Mouse (Mus musculus): ENCODE data around the gene Tmem94.

DNA sequence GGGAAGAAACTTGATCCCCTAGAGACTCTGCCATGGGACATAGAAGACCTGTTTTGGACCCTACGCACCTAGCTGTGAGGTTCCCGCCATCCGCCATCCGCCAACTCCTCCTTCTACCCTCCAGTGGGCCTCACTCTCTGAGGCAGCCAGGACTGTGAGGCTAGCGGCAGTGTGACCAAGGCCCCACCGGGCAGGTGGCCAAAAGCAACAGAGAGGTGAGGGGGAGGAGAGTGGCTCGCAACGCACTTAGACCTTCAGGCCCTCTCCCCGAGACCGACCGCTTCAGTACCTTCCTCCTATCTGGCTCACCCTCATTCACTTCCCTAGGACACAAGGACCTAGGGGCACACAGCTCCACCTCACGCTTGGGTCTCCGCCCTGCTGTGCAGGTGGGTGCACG is 45.1 kb downstream of the Tmem94 start:
- no peak for TF ChIP-seq USF1 (IDR thresholded peaks at IDR 0.05; ENCODE audit: low read depth, low read length)
- no peak for TF ChIP-seq ZC3H11A (IDR thresholded peaks at IDR 0.05; ENCODE audit: low read depth, low read length)
- no peak for TF ChIP-seq CHD1 (IDR thresholded peaks at IDR 0.05; ENCODE audit: low read depth, low read length)
- TF ChIP-seq RCOR1 (conservative IDR thresholded peaks at IDR 0.05; ENCODE audit: low read depth, low read length) = no peak
- TF ChIP-seq CTCF (conservative IDR thresholded peaks at IDR 0.05 in 1 of 2, IDR thresholded peaks at IDR 0.05 in 1 of 2; ENCODE audit: low read depth in 2 of 2, low read length in 2 of 2) = no peak
- TF ChIP-seq MAFK (IDR thresholded peaks at IDR 0.05; ENCODE audit: insufficient replicate concordance, low read length) = no peak
- TF ChIP-seq TCF12 (IDR thresholded peaks at IDR 0.05; ENCODE audit: low read depth, low read length) = no peak
- no peak for TF ChIP-seq USF2 (conservative IDR thresholded peaks at IDR 0.05; ENCODE audit: low read depth, low read length)
